Mouse (Mus musculus) C2C12 (cell line): ENCODE measurements around the gene Gm28308.

ENCODE experiments used
- CEBPB ChIP-seq: IDR thresholded peaks from one replicate; pipeline ENCODE4 v1.6.1; 2011; ENCODE audit warnings: low read depth, mild to moderate bottlenecking, control low read depth, moderate library complexity
- CTCF ChIP-seq: IDR thresholded peaks from one replicate; pipeline ENCODE4 v1.5.1; 2011; ENCODE audit not compliant: control insufficient read depth, insufficient read depth, insufficient read length
- MAX ChIP-seq: IDR thresholded peaks from one replicate; pipeline ENCODE4 v1.6.1; 2011; ENCODE audit warnings: mild to moderate bottlenecking, control low read depth
- USF1 ChIP-seq: IDR thresholded peaks from one replicate; pipeline ENCODE4 v1.6.1; 2011; ENCODE audit warnings: low read depth, mild to moderate bottlenecking, control low read depth, moderate library complexity

DNA sequence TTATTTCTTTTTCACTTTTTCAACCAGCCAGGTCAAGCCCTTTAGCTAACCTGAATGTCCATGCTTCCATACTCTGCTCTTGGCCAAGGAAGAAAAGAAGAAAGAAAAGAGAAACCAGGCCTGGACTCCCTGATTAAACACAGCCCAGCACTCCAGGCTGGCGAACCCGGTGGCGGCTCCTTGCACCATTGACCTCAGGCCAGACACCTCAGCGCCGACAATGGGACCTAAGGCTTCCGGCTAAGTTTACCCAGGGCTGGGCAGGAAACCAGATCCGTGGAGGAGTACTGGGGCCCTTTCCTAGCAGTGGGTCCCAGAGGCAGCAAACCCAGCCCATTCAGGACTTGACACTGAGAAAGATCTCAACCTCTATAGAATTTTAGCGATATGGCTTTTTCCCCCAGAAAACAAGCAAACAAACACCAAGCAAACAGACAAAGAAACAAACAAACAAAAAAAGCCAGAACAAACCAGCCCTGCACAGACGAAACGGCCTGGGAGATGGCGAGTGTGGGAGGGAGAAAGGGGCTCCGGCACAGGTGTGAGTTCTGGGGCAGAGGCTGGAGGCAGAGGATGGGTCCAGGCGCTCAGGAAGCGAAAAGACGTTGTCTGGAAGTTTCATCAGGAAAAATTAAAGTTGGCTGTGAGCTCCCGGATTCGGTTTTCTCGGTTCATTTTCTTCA, 18.9 kb upstream of the Gm28308 start:
- TF ChIP-seq CTCF = no peak
- TF ChIP-seq CEBPB = no peak
- TF ChIP-seq USF1 = no peak
- TF ChIP-seq MAX = no peak
